Mouse (Mus musculus) lung, embryonic 14.5 days (tissue): Measurements from ENCODE around the gene Washc4. TPM values are rescaled to one million over a fixed set of nuclear protein-coding genes. Genes with fewer than 3 reads are reported as not detected.
"Not testable (repeated sequence)": the region's sequence is repeated elsewhere in the genome, so short reads cannot be mapped to it uniquely, and the experiment has no call there.

Source experiments
- ATAC-seq: fragments of 200-750 bp; cut with Nextera tagmentation; 2 replicates; pipeline ENCODE4 v1.8.0; 2017; ENCODE audit warnings: mild to moderate bottlenecking, moderate TSS enrichment, moderate library complexity; ENCODE audit not compliant: insufficient read depth
- DNase-seq: peaks from one replicate; pipeline ENCODE4 v3.0.0-alpha.2; 2015
- H3K27ac ChIP-seq: fragments of 300-500 bp; sonication (generic); 2 replicates; pipeline ENCODE4 v1.5.1; 2014; ENCODE audit warnings: low read depth, mild to moderate bottlenecking, moderate library complexity
- H3K27me3 ChIP-seq: fragments of 300-500 bp; sonication (generic); 2 replicates; pipeline ENCODE4 v1.6.1; 2014; ENCODE audit warnings: low read length, control low read depth; ENCODE audit not compliant: insufficient read depth
- H3K36me3 ChIP-seq: fragments of 300-500 bp; sonication (generic); 2 replicates; pipeline ENCODE4 v1.6.1; 2014; ENCODE audit warnings: control low read depth; ENCODE audit not compliant: insufficient read depth
- H3K4me1 ChIP-seq: fragments of 300-500 bp; sonication (generic); 2 replicates; pipeline ENCODE4 v1.6.1; 2014; ENCODE audit warnings: antibody characterized with exemption, control low read depth; ENCODE audit not compliant: insufficient read depth
- H3K4me2 ChIP-seq: fragments of 300-500 bp; sonication (generic); 2 replicates; pipeline ENCODE4 v1.6.1; 2014; ENCODE audit warnings: mild to moderate bottlenecking
- H3K4me3 ChIP-seq: fragments of 300-500 bp; sonication (generic); 2 replicates; pipeline ENCODE4 v1.5.1; 2014; ENCODE audit warnings: low read depth, low read length
- H3K9ac ChIP-seq: fragments of 300-500 bp; sonication (generic); 2 replicates; pipeline ENCODE4 v1.6.1; 2014
- H3K9me3 ChIP-seq: fragments of 300-500 bp; sonication (generic); 2 replicates; pipeline ENCODE4 v1.6.1; 2016; ENCODE audit warnings: low read depth, low read length, control low read depth
- CTCF ChIP-seq: IDR thresholded peaks from 2 replicates; pipeline ENCODE4 v1.5.1; 2016; ENCODE audit warnings: antibody characterized with exemption, low read depth
- WGBS: fragments of 180-500 bp; shearing (Covaris S2); extraction: QIAGEN DNeasy Blood & Tissue Kit; methylation state at CpG from one replicate; pipeline ENCODE4 v1.1.7; 2014; 5-methylcytosine and 5-hydroxymethylcytosine counted together
- polyA plus RNA-seq: library from polyadenylated mRNA; unstranded; fragments of >200 nt; fragmentation: Nextera tagmentation; extraction: Ambion mirVana; gene quantifications from 2 replicates; pipeline ENCODE4 v1.2.1, GENCODE M21; 2014

Gene Washc4
- polyA plus RNA-seq, result 36.9 and 40.8 TPM in 2 replicates

DNA sequence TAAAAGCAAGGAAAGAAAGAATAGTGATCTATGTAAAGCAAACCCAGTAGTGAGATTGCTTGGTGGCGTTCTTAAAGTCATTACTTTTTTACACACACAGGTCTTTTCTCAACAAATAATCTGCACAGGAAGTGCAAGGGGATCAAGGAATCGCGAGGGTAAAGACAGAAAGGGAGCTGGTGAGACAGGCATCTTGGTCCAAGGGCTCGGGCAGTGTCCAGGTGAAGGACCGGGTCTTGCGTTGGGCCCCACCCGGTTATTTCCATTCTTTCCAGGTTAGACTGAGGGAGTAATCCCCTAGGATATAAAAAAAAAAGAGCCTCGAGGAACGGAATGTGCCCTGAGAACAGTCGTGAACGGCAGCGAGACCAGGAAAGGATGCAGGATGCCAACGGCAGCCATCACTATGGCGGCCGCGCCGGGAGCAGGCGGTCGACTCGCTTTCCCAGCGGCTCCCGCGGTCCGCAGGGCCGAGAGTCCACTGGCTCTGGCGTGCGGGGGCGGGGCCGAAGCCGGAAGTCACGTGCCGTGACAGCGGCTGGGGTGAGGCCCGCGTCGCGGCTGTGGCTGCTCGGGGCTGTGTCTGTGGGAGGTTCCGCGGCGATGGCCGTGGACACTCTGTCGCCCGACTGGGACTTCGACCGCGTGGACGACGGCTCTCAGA is at the start of gene Washc4:
TSS of gene Washc4 (plus strand) at position 314 of the 664 bp plus-strand sequence.
- Histone ChIP-seq H3K27ac (peak within 1 kb of the TSS; percentile 88), H3K9ac (peak within 1 kb of the TSS; percentile 84), H3K4me1 (peaks cover 10% of the 10 kb centered on the region), H3K36me3 (peaks cover 9% of the 10 kb centered on the region; the same call in 1 of the 2 replicates), H3K27me3 (no peaks in the 10 kb centered on the region), H3K9me3 (no peaks in the 10 kb centered on the region), H3K4me3 (peak within 1 kb of the TSS; percentile 88), H3K4me2 (peak within 1 kb of the TSS; percentile 78)
- no peak for TF ChIP-seq CTCF
- WGBS, result 2% methylated on average over 49 of the region's 49 CpGs
- ATAC-seq (peak; percentile 99), DNase-seq (peak; percentile 97)

DNA sequence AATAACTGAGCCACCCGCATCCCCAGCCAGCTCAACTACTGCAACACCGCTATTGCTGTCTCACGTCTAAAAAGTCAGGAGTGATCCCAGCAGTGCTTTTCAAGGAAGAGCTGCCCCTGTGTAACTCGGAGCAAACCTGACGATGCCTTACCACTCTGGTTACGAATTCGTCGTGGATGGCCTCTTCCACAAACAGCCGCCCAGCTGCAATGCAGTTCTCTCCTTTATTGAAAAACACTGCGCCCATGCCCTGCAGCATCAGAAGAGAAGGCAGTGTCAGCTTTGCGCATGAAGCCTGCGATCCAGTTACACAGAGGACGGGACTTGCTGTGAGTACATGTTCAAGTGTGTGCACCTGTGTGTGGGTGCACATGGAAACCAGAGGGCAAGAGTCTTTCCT is 46.2 kb upstream of the Washc4 start:
- no peak for TF ChIP-seq CTCF
- no peak for DNase-seq
- H3K27ac ChIP-seq, result no peak overlapping the region

DNA sequence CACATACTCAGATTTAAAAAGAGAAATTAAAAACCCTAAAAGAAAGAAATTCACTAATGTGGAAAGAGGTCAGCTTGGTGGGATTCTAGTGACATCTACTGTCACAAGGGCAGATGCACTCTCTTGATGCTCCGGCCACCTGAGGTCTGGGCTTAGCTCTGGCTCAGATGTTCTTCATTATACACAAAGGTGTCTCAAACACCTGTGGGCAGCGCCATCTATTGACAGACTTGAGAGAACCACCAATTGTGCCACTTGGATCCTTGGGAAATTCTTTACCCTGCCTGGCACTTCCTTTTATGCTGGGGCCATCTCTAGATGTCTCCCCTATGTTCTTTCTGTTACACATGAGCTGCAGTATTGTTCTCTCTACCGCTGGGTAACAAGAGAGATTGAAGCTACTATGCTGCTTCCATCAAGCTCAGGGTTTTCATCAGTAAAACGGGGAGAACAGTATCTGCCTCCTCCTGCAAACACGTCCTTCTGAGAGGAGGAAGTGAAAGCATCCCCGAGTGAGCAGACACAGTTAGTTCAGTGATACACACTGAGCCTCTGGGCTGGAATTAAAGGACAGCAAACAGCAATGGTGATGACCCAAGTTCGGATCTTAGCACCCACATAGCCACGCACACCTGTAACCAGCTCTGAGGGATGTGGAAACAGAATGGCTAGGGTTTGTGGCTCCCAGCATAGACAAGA is 34.4 kb upstream of the Washc4 start:
- Histone ChIP-seq H3K4me2 (no peak overlapping the region), H3K27me3 (no peaks in the 10 kb centered on the region), H3K36me3 (no peaks in the 10 kb centered on the region), H3K9me3 (no peaks in the 10 kb centered on the region), H3K4me3 (no peak overlapping the region), H3K27ac (no peak overlapping the region), H3K4me1 (no peaks in the 10 kb centered on the region), H3K9ac (no peak overlapping the region)
- DNase-seq (peak; percentile 34), ATAC-seq (no peak)
- whole genome bisulfite sequencing, result 61% methylated on average over 8 of the region's 8 CpGs
- peak; percentile 36 for TF ChIP-seq CTCF

More for the DNA sequence above, 46.2 kb upstream of the Washc4 start:
- ATAC-seq, result no peak
- WGBS, result 85% methylated on average over 13 of the region's 13 CpGs
- Histone ChIP-seq H3K9ac (no peak overlapping the region), H3K4me3 (no peak overlapping the region), H3K9me3 (no peaks in the 10 kb centered on the region), H3K4me2 (no peak overlapping the region), H3K36me3 (no peaks in the 10 kb centered on the region), H3K27me3 (no peaks in the 10 kb centered on the region), H3K4me1 (no peaks in the 10 kb centered on the region)

DNA sequence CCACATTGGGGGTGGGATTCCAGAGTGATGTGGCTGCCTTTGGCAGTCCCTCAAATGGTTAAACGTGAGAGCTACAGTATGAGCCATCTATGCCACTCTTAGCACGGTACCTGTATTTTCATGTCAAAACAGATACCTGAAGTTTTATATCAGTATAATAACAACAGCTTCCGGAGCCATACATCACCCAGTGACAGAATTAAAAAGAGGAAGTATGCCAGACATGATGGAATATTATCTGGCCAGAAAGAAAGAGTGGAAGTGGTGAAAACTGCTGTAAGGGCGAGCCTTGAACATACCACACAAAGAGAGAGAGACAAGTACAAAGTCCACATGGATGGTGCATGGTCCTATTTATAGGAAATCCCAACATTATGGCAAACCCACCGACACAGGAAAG is 32.2 kb upstream of the Washc4 start:
- Histone ChIP-seq H3K27me3 (no peaks in the 10 kb centered on the region), H3K36me3 (no peaks in the 10 kb centered on the region), H3K4me1 (no peaks in the 10 kb centered on the region), H3K4me3 (no peak overlapping the region), H3K9me3 (no peaks in the 10 kb centered on the region), H3K9ac (no peak overlapping the region), H3K27ac (no peak overlapping the region), H3K4me2 (no peak overlapping the region)
- WGBS, result 67% methylated on average over 5 of the region's 5 CpGs
- no peak for ATAC-seq
- no peak for TF ChIP-seq CTCF
- DNase-seq, result no peak

DNA sequence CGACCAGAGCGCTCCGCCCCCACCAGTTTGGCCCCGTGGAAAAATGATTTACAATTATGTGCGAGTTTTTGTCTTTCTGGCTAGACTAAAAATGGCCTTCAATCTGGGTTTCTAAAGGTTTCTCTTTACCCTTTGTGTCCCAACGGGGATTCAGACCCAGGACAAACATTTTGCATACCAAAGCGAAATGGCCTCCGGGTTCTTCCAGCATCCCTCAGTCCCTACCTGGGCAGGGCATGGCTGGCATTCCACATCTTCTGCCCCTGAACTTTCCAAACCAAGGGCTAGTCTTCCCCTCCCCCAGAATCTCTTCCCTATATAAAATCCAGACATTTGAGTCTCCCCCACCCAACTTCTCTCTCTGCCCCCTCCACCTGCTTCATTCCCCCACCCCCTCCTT is 29.8 kb upstream of the Washc4 start:
- H3K27ac ChIP-seq, result no peak overlapping the region
- DNase-seq (no peak), ATAC-seq (no peak)
- H3K4me2 ChIP-seq, result no peak overlapping the region
- no peaks in the 10 kb centered on the region for H3K36me3 ChIP-seq
- no peak for TF ChIP-seq CTCF
- H3K4me1 ChIP-seq, result no peaks in the 10 kb centered on the region
- H3K9me3 ChIP-seq, result no peaks in the 10 kb centered on the region
- H3K4me3 ChIP-seq, result no peak overlapping the region
- no peaks in the 10 kb centered on the region for H3K27me3 ChIP-seq
- no peak overlapping the region for H3K9ac ChIP-seq
- 82% methylated on average over 8 of the region's 8 CpGs for WGBS

- no peak overlapping the region for H3K4me2 ChIP-seq
- no peak overlapping the region for H3K27ac ChIP-seq
- H3K9ac ChIP-seq, result no peak overlapping the region
- WGBS, result 78% methylated on average over 4 of the region's 4 CpGs
- no peaks in the 10 kb centered on the region for H3K4me1 ChIP-seq
- no peaks in the 10 kb centered on the region for H3K36me3 ChIP-seq
- ATAC-seq, result no peak
- peak; percentile 41 for TF ChIP-seq CTCF
- no peak overlapping the region for H3K4me3 ChIP-seq
- H3K27me3 ChIP-seq, result no peaks in the 10 kb centered on the region
- H3K9me3 ChIP-seq, result no peaks in the 10 kb centered on the region
- DNase-seq, result no peak
These were observed 22.6 kb upstream of the Washc4 start for GRCm38 (mm10) chr10:83520990-83521389.

GRCm38 (mm10) chr10:83524238-83524637 is 19.3 kb upstream of the Washc4 start:
- H3K4me1 ChIP-seq, H3K27me3 ChIP-seq, H3K4me3 ChIP-seq, DNase-seq, H3K9me3 ChIP-seq, H3K9ac ChIP-seq, H3K36me3 ChIP-seq, H3K4me2 ChIP-seq, H3K27ac ChIP-seq, ATAC-seq: not testable (repeated sequence)
